ENCODE assay signal across 16 mouse cellular contexts in genomic region chr9:115224744-115225354, GRCm38 (mm10).
DNase-seq lines count a peak whose midpoint lies in the region; ATAC-seq lines count a peak whose summit lies in the region.
"Had no signal": no experiment of that assay in that cellular context is flagged by ENCODE, and none has a peak within 500 bp of the region (broad histone marks: within the 10 kb centered on the region; RNA-seq: fewer than 3 reads in every experiment).

No protein-coding gene starts in this region.

- peaks cover 18% of the 10 kb centered on the region for H3K4me1 ChIP-seq in forebrain, embryonic 10.5 days
- no peaks in the 10 kb centered on the region for H3K4me1 ChIP-seq in forebrain, embryonic 14.5 days (ENCODE audit: control insufficient read depth, insufficient read depth, low read length)
- 0 out of 2 replicates have a peak, but pooled peaks cover 3% of the 10 kb centered on the region for H3K4me1 ChIP-seq in hindbrain, embryonic 14.5 days (replicated peaks; ENCODE audit: control insufficient read depth, insufficient read depth, low read length)
- no peaks in the 10 kb centered on the region for H3K4me1 ChIP-seq in midbrain, embryonic 16.5 days (ENCODE audit: control insufficient read depth, insufficient read depth, low read length)

- H3K27me3 ChIP-seq in forebrain, embryonic 10.5 days (ENCODE audit: poor library complexity, severe bottlenecking): no peaks in the 10 kb centered on the region
- no peaks in the 10 kb centered on the region for H3K27me3 ChIP-seq in forebrain, embryonic 14.5 days (replicated peaks; ENCODE audit: control insufficient read depth, insufficient read depth, low read length)
- H3K27me3 ChIP-seq in hindbrain, embryonic 14.5 days (ENCODE audit: control insufficient read depth, insufficient read depth, low read length): no peaks in the 10 kb centered on the region
- H3K27me3 ChIP-seq in midbrain, embryonic 16.5 days (ENCODE audit: control insufficient read depth, insufficient read depth, low read depth, low read length): no peaks in the 10 kb centered on the region
- H3K27me3 ChIP-seq: liver, embryonic 12.5 days had no signal

- H3K9ac ChIP-seq in forebrain, embryonic 14.5 days (ENCODE audit: low read length): no peak overlapping the region
- no peak overlapping the region for H3K9ac ChIP-seq in hindbrain, embryonic 14.5 days
- no peak overlapping the region for H3K9ac ChIP-seq in midbrain, embryonic 16.5 days (ENCODE audit: low read depth, low read length)
- H3K9ac ChIP-seq: liver, embryonic 12.5 days had no signal

- WGBS in forebrain, embryonic 10.5 days: 24% methylated on average over 7 of the region's 7 CpGs
- 9% methylated on average over 7 of the region's 7 CpGs for WGBS in forebrain, embryonic 14.5 days
- 20% methylated on average over 7 of the region's 7 CpGs for WGBS in hindbrain, embryonic 14.5 days
- WGBS in midbrain, embryonic 16.5 days: 17% methylated on average over 7 of the region's 7 CpGs

- no peak overlapping the region for H3K4me3 ChIP-seq in forebrain, embryonic 10.5 days
- H3K4me3 ChIP-seq in forebrain, embryonic 14.5 days (ENCODE audit: low read depth, low read length): no peak overlapping the region
- no peak overlapping the region for H3K4me3 ChIP-seq in hindbrain, embryonic 14.5 days (replicated peaks; ENCODE audit: low read length)
- H3K4me3 ChIP-seq in midbrain, embryonic 16.5 days (ENCODE audit: low read depth, low read length): no peak overlapping the region
- H3K4me3 ChIP-seq: liver, embryonic 12.5 days; myocyte had no signal

- no peaks in the 10 kb centered on the region for H3K9me3 ChIP-seq in forebrain, embryonic 10.5 days
- no peaks in the 10 kb centered on the region for H3K9me3 ChIP-seq in forebrain, embryonic 14.5 days (replicated peaks; ENCODE audit: control insufficient read depth, low read length)
- no peaks in the 10 kb centered on the region for H3K9me3 ChIP-seq in hindbrain, embryonic 14.5 days (ENCODE audit: control insufficient read depth, low read length)
- no peaks in the 10 kb centered on the region for H3K9me3 ChIP-seq in midbrain, embryonic 16.5 days (replicated peaks; ENCODE audit: control insufficient read depth, low read length, poor library complexity, severe bottlenecking)
- H3K9me3 ChIP-seq: liver, embryonic 12.5 days had no signal

- intact Hi-C loops in left cerebral cortex, postnatal 14 days (cut with DNase I): no loop called here

- DNase-seq in forebrain, embryonic 10.5 days (ENCODE audit: extremely low spot score, low spot score): peak; percentile 23
- DNase-seq in forebrain, embryonic 14.5 days (ENCODE audit: low spot score): peak; percentile 49
- peak; percentile 45 for DNase-seq in hindbrain, embryonic 14.5 days (ENCODE audit: low spot score)
- no peak for DNase-seq in right cerebral cortex, postnatal 4 days
- DNase-seq in ovary, postnatal 36 days (ENCODE audit: low spot score): no peak
- no peak for DNase-seq in cerebellum, adult 8-10 months
- no peak for DNase-seq in left cerebral cortex, postnatal 14 days (ENCODE audit: low spot score in 2 of 2)
- DNase-seq: cerebellum, postnatal 14 days; embryo, embryonic 11 days; heart, postnatal 14 days; layer of hippocampus, postnatal 36 days; thymus, postnatal 4 days had no signal

- peak; percentile 66; the same call in 1 of the 2 replicates for ATAC-seq in forebrain, embryonic 14.5 days
- ATAC-seq in hindbrain, embryonic 14.5 days (ENCODE audit: low FRiP score): peak; percentile 82; the same call in 1 of the 2 replicates
- 0 out of 2 replicates have a peak, but pooled peaks have one; percentile 32 for ATAC-seq in midbrain, embryonic 16.5 days
- ATAC-seq: liver, embryonic 12.5 days had no signal

- H3K27ac ChIP-seq in forebrain, embryonic 10.5 days: no peak overlapping the region; the same call in 1 of the 2 replicates
- no peak overlapping the region for H3K27ac ChIP-seq in forebrain, embryonic 14.5 days (ENCODE audit: low read depth, low read length)
- no peak overlapping the region for H3K27ac ChIP-seq in hindbrain, embryonic 14.5 days
- H3K27ac ChIP-seq in midbrain, embryonic 16.5 days (ENCODE audit: low read length): no peak overlapping the region
- H3K27ac ChIP-seq: liver, embryonic 12.5 days had no signal

- no peaks in the 10 kb centered on the region for H3K36me3 ChIP-seq in forebrain, embryonic 10.5 days (replicated peaks)
- H3K36me3 ChIP-seq in forebrain, embryonic 14.5 days (ENCODE audit: control insufficient read depth, insufficient read depth, low read length): no peaks in the 10 kb centered on the region
- no peaks in the 10 kb centered on the region for H3K36me3 ChIP-seq in hindbrain, embryonic 14.5 days (replicated peaks; ENCODE audit: control insufficient read depth, insufficient read depth)
- no peaks in the 10 kb centered on the region for H3K36me3 ChIP-seq in midbrain, embryonic 16.5 days (ENCODE audit: control insufficient read depth, insufficient read depth, low read length)
- H3K36me3 ChIP-seq: liver, embryonic 12.5 days had no signal

- H3K4me2 ChIP-seq in forebrain, embryonic 14.5 days (ENCODE audit: low read length): no peak overlapping the region
- H3K4me2 ChIP-seq in hindbrain, embryonic 14.5 days (replicated peaks): no peak overlapping the region
- no peak overlapping the region for H3K4me2 ChIP-seq in midbrain, embryonic 16.5 days (ENCODE audit: low read length)
- H3K4me2 ChIP-seq: heart, embryonic 11.5 days; liver, embryonic 12.5 days had no signal

Comparison
In these comparisons a context has a peak if more than half of its experiments do, and no peak if none do; other contexts are left out.
1. DNase-seq: peak in forebrain, embryonic 10.5 days (single experiment), forebrain, embryonic 14.5 days (single experiment) and hindbrain, embryonic 14.5 days (single experiment); none in right cerebral cortex, postnatal 4 days (single experiment), ovary, postnatal 36 days (single experiment), cerebellum, adult 8-10 months (single experiment) and left cerebral cortex, postnatal 14 days (0 of 2).
2. ATAC-seq: peak in every context shown above with its lines; median percentile 82 in hindbrain, embryonic 14.5 days; 66 in forebrain, embryonic 14.5 days; 32 in midbrain, embryonic 16.5 days.